Mouse (Mus musculus): ENCODE measurements around the gene Gm43517. TPM values are rescaled to one million over a fixed set of nuclear protein-coding genes. Genes with fewer than 3 reads are reported as not detected.

The Gm43517 gene
- not detected for polyA plus RNA-seq (2014; fragmentation: Illumina TruSeq; extraction: RNeasy Lipid Tissue Mini Kit (QIAGEN cat#74804); ENCODE audit: insufficient read depth, low read depth, low replicate concordance)

GRCm38 (mm10) chr12:49384876-49385630 is at the start of gene Gm43517:
Gm43517 (plus strand) TSS chr12:49385174.

GRCm38 (mm10) chr12:49382565-49383520 is 2.1 kb upstream of the Gm43517 start, which contains the start of gene Foxg1:
Foxg1 (plus strand) TSS chr12:49382660.

Other genes with a start within 250 kb of the Gm43517 start
- not detected for gene Foxg1, start 2.5 kb upstream of the Gm43517 start, polyA plus RNA-seq (2014; fragmentation: Illumina TruSeq; extraction: RNeasy Lipid Tissue Mini Kit (QIAGEN cat#74804); ENCODE audit: insufficient read depth, low read depth, low replicate concordance)